Mouse (Mus musculus) ES-Bruce4 (cell line): Measurements from ENCODE around the gene Slc5a6.

Experiments used
- CTCF ChIP-seq: IDR thresholded peaks from one replicate; pipeline ENCODE4 v1.8.1; 2011; ENCODE audit warnings: low read depth, low read length
- EP300 ChIP-seq: IDR thresholded peaks from 2 replicates; pipeline ENCODE4 v1.6.1; 2011; ENCODE audit warnings: low read depth, low read length; ENCODE audit not compliant: insufficient read depth
- POLR2A ChIP-seq: IDR thresholded peaks from one replicate; pipeline ENCODE4 v1.8.1; 2011; ENCODE audit warnings: low read length; ENCODE audit not compliant: insufficient read depth

DNA sequence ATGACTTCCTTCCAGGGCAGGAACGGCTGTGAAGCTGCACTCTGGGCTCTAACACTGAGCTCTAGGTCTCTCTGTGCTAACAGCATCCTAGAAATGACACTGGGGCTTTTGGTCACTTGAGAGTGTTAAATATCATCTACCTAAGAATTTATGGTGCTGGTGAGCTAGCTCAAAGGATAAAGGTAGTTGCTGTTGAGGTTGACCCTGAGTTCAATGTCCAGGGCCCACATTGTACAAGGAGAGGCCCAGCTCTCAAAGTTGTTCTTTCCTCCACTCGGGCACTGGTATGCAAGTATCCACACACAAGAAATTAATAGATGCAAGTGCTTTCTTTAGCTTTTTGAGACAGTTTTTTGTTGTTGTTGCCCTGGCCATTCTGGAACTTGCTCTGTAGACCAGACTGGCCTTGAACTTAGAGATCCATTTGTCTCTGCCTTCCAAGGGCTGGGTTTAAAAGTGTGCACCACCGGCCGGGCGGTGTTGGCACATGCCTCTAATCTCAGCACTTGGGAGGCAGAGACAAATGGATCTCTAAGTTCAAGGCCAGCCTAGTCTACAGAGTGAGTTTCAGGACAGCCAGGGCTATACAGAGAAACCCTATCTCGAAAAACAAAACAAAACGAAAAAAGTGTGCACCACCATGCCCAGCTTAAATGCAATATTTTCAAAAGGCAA, 10.4 kb downstream of the Slc5a6 start:
- TF ChIP-seq CTCF (no peak), POLR2A (no peak), EP300 (no peak)
